Mouse (Mus musculus) left cerebral cortex, adult 2 months (tissue): ENCODE results near the gene Mpped1. TPM values are rescaled to one million over a fixed set of nuclear protein-coding genes. Genes with fewer than 3 reads are reported as not detected.

Source experiments
- DNase-seq, 2 experiments: peaks; one replicate each; pipeline ENCODE4 v3.0.0; 2021 to 2022; ENCODE audit warnings: low spot score in 2 of 2, mixed read lengths in 1 of 2; ENCODE audit errors: extremely low spot score in 1 of 2
- H3K27ac ChIP-seq: fragments of 200-600 bp; 2 replicates; pipeline ENCODE4 v1.8.1; 2022
- H3K4me3 ChIP-seq: fragments of 200-600 bp; 2 replicates; pipeline ENCODE4 v1.8.1; 2022
- CTCF ChIP-seq: fragments of 200-600 bp; IDR thresholded peaks from 2 replicates; pipeline ENCODE4 v1.8.1; 2022; ENCODE audit warnings: antibody characterized with exemption, mild to moderate bottlenecking, moderate library complexity
- intact Hi-C: fragments of 180-260 bp; cut with DNase I; formaldehyde crosslinking; loops from one replicate; pipeline ENCODE4 v1.15.1; 2025
- long read RNA-seq, 2 experiments: library from polyadenylated mRNA; stranded (forward); transcript quantifications; one replicate each; pipeline ENCODE4 v2.0.0; 2021; ENCODE audit warnings: borderline mapping rate in 2 of 2
- total RNA-seq, 2 experiments: library from RNA; stranded (reverse); gene quantifications; 2 replicates each; pipeline ENCODE4 v1.2.3; 2021

The Mpped1 gene
- 100 to 1,000 TPM; 201 to 208 TPM for total RNA-seq
- long read RNA-seq, experiment 1, transcript Mpped1-201 (7 exons, 3,265 nt) = major isoform, 164 of 290 reads
- long read RNA-seq, experiment 1, partial matches to known transcripts = 58 of 290 reads
- long read RNA-seq, experiment 1, other reads (novel, unspliced or antisense) = 61 of 290 reads
- long read RNA-seq, experiment 2, transcript Mpped1-201 (7 exons, 3,265 nt) = major isoform, 145 of 257 reads
- long read RNA-seq, experiment 2, partial matches to known transcripts = 58 of 257 reads
- long read RNA-seq, experiment 2, other reads (novel, unspliced or antisense) = 47 of 257 reads

DNA sequence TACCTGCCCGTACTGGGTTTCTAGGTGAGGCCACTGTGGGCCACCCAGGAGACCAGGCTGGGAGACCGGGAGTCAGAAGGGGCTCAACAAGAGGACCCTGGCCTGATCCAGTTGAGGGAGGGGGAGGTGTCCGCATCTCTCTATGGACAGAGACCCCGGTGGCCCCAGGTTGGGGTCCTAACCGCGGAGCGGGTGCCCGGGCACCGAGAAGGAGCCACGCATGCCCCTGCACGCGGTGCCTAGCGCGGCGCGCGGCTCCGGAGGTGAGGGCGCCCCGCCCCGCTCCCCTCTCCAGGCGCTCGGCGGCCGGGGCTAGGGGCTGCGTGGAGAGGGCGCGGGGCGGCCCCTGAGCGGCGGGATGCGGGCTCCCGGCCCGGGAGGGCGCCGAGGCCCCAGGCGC is at the start of gene Mpped1:
Gene Mpped1, plus strand, starts transcription at position 81 of the 400 bp plus-strand sequence.
- peak within 1 kb of the TSS; percentile 89 for H3K27ac ChIP-seq
- no peak for DNase-seq
- no peak for TF ChIP-seq CTCF
- intact Hi-C loops = loop anchor here (5.0 kb wide), 1 partner anchor 273 kb away; no protein-coding TSS in a partner anchor
- peak within 1 kb of the TSS; percentile 54 for H3K4me3 ChIP-seq

GRCm38 (mm10) chr15:83740676-83741422 is 38.4 kb upstream of the Mpped1 start:
- DNase-seq = peak; percentile 43 to 47
- TF ChIP-seq CTCF = no peak
- H3K27ac ChIP-seq = no peak overlapping the region

DNA sequence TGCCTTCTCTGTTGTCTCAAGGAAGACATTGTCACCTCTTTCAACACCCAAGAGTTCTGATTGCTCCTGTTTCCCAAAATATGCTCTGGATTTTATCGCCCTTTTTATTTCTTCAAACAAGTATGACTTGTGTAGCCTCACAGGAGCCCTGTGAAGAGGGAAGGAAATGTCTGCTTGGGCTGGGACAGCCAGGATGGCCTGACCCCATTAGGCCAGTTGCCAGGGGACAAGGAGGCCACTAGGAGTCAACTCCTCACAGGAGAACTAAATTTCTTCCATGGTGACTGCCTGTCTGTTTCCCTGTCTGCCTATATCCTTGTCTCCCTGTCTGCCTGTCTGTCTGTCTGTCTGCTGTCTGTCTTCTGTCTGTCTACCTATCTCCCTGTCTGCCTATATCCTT is 37.2 kb upstream of the Mpped1 start:
- intact Hi-C loops = no loop called here
- Histone ChIP-seq H3K4me3 (no peak overlapping the region), H3K27ac (no peak overlapping the region)
- TF ChIP-seq CTCF = no peak
- no peak for DNase-seq

More at GRCm38 (mm10) chr15:83740676-83741422, 38.4 kb upstream of the Mpped1 start:
- no peak overlapping the region for H3K4me3 ChIP-seq
- intact Hi-C loops = no loop called here

DNA sequence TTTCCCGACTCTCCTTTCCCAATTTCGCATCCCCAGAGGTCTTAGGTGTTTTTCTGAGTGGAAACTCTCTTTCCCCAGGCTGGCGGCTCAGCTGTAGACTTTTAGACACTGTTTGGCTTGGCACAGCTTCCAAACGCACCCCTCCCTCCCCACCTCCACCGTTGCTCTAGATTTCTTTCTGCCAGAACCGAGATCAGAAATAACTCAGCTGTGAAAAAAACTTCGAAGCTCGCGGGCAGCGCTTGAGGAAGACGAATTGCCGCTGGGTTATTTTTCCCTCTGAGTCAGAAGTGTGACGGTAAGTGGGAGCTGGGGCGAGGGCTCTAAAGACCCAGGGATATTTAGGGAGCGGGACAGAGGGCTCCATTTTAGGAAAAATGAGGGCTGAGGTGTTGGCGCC is 33.0 kb upstream of the Mpped1 start:
- DNase-seq = peak; percentile 72 to 73
- intact Hi-C loops = loop anchor here (2.0 kb wide), 1 partner anchor 22 kb away; the partner anchor contains the start of gene Scube1

GRCm38 (mm10) chr15:83748986-83749385 is 30.3 kb upstream of the Mpped1 start:
- DNase-seq = no peak
- H3K4me3 ChIP-seq = no peak overlapping the region
- H3K27ac ChIP-seq = no peak overlapping the region
- TF ChIP-seq CTCF = no peak
- intact Hi-C loops = no loop called here

More for the DNA sequence above, 33.0 kb upstream of the Mpped1 start:
- no peak for TF ChIP-seq CTCF
- Histone ChIP-seq H3K27ac (no peak overlapping the region), H3K4me3 (no peak overlapping the region)

DNA sequence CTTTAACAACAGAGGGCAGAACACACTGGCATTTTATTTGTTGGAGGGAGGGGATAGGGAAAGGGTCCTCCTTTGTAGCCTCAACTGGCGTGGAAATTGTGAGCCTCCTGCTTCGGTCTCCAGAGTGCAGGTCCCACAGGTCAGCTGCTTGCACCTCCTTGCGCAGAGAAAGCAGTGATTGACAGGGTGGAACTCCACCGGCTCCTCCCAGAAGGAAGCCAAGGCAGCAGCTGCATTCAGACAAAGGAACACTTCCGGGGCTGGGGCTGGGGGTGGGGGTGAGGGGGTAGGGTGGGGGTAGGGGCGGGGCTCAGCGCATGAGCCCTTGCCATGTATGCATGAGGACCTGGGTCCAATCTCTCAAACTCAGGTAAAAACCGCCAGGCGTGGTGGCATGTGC is 29.8 kb upstream of the Mpped1 start:
- no peak for TF ChIP-seq CTCF
- DNase-seq = no peak

GRCm38 (mm10) chr15:83756742-83757141 is 22.5 kb upstream of the Mpped1 start:
- no peak overlapping the region for H3K27ac ChIP-seq
- intact Hi-C loops = no loop called here
- DNase-seq = no peak
- no peak overlapping the region for H3K4me3 ChIP-seq
- TF ChIP-seq CTCF = peak; percentile 81

More for the DNA sequence above, 29.8 kb upstream of the Mpped1 start:
- intact Hi-C loops = no loop called here
- Histone ChIP-seq H3K4me3 (no peak overlapping the region), H3K27ac (no peak overlapping the region)

- Histone ChIP-seq H3K27ac (no peak overlapping the region), H3K4me3 (no peak overlapping the region)
- intact Hi-C loops = loop anchor here (1.0 kb wide), 1 partner anchor 95 kb away; no protein-coding TSS in a partner anchor
- DNase-seq = no peak
- TF ChIP-seq CTCF = peak; percentile 79
Observed at GRCm38 (mm10) chr15:83758958-83759357, 20.3 kb upstream of the Mpped1 start.

GRCm38 (mm10) chr15:83760683-83761082 is 18.6 kb upstream of the Mpped1 start:
- peak; percentile 62 to 80 for DNase-seq
- no peak overlapping the region for H3K27ac ChIP-seq
- H3K4me3 ChIP-seq = no peak overlapping the region
- peak; percentile 93 for TF ChIP-seq CTCF
- intact Hi-C loops = loop anchor here (1.0 to 5.0 kb wide), 4 partner anchors 126 to 312 kb away; no protein-coding TSS in a partner anchor

DNA sequence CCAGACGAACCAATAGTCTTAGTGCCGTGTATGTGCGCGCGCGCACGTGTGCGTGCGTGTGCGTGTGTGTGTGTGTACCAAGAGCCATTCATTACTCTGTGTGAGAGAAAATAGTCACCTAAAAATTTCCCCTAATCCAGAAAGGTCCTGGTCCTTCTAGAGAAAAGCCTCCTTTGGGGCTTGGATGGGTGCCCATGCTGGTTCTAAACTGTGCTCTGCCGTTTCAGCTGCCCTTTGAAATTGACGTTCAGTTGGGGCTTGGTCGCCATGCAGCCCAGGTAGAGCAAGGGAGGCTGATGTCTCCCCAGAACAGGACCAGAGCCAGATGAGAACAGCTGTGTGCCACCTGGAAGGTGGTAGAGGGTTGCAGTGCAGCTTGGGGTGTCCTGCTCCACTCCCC is 17.8 kb upstream of the Mpped1 start:
- DNase-seq = no peak
- no peak for TF ChIP-seq CTCF
- intact Hi-C loops = loop anchor here (5.0 kb wide), 2 partner anchors 151 to 311 kb away; no protein-coding TSS in a partner anchor
- Histone ChIP-seq H3K4me3 (no peak overlapping the region), H3K27ac (no peak overlapping the region)

- TF ChIP-seq CTCF = no peak
- H3K4me3 ChIP-seq = no peak overlapping the region
- intact Hi-C loops = no loop called here
Observed at GRCm38 (mm10) chr15:83765388-83766029, 13.8 kb upstream of the Mpped1 start.

More at GRCm38 (mm10) chr15:83765388-83766029, 13.8 kb upstream of the Mpped1 start:
- DNase-seq = no peak
- H3K27ac ChIP-seq = no peak overlapping the region
